Mouse (Mus musculus) bone marrow, adult 2 months (tissue): ENCODE results near the gene Cnih2.

ENCODE experiments used
- CTCF ChIP-seq: fragments of 200-500 bp; IDR thresholded peaks from 2 replicates; pipeline ENCODE4 v1.5.1; 2011; ENCODE audit warnings: low read length, control low read depth; ENCODE audit not compliant: control insufficient read depth, insufficient read depth
- POLR2A ChIP-seq: fragments of 200-500 bp; IDR thresholded peaks from 2 replicates; pipeline ENCODE4 v1.6.1; 2011; ENCODE audit warnings: low read depth, mild to moderate bottlenecking, control low read depth, low read length, borderline replicate concordance; ENCODE audit not compliant: control insufficient read depth

- TF ChIP-seq CTCF (no peak), POLR2A (no peak)
These were observed 35.9 kb downstream of the Cnih2 start for GRCm38 (mm10) chr19:5062446-5062845.
